Mouse (Mus musculus) heart, adult 9 months (tissue): ENCODE measurements around the gene Pigb.
"Not testable (repeated sequence)": the region's sequence is repeated elsewhere in the genome, so short reads cannot be mapped to it uniquely, and the experiment has no call there.

Experiments used
- DNase-seq, 2 experiments: peaks; one replicate each; pipeline ENCODE4 v3.0.0; 2022; ENCODE audit warnings: low spot score in 2 of 2

The Pigb gene

GRCm38 (mm10) chr9:73040080-73040479 lies at the start of gene Pigb:
Gene Pigb (minus strand): TSS chr9:73040378.
- DNase-seq, result no peak

GRCm38 (mm10) chr9:73089222-73089920 lies 49.2 kb upstream of the Pigb start:
- DNase-seq, result no peak

- DNase-seq, result no peak
Observed at GRCm38 (mm10) chr9:73087581-73087980, 47.4 kb upstream of the Pigb start.

DNA sequence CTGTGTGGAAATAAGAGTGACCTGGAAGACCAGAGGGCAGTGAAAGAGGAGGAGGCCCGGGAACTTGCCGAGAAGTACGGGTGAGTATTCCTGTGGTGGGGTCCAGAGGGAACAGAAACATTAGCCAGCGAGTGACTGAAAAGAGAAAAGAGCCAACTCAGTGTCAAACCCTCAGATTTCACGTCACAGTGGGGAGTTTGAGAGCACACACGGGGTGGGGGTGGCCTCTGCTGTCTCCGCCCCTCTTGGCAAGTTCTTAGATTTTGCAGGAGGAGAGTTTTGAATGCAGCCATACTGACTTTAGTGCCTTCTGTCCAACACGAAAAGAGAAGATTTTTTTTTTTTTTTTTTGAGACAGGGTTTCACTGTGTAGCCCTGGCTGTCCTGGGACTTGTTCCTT lies 46.9 kb upstream of the Pigb start:
- DNase-seq, result no peak

- DNase-seq, result no peak
Observed at GRCm38 (mm10) chr9:73085845-73086244, 45.7 kb upstream of the Pigb start.

DNA sequence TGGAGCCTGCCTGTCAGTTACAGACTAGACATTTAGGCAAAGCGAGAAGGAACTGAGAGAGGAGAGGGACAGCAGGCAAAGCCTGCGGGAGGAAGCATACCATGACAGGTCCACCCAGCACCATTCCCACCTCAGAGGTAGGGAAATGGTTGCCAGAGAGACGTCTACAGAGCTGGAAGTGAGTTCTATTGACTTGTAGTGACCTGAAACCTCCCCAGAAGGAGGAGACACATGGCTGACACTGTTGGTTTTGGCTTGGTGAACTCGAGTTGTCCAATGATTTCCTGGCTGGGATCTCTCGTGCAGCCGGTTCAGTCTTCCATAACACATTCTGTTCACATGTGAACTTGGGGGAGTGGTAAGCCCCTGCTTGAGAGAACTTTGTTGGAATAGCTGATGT lies 43.8 kb upstream of the Pigb start:
- no peak for DNase-seq

- no peak for DNase-seq
Observed at GRCm38 (mm10) chr9:73082291-73083000, 42.3 kb upstream of the Pigb start.

- DNase-seq, result no peak
Observed at GRCm38 (mm10) chr9:73079801-73080325, 39.7 kb upstream of the Pigb start.

GRCm38 (mm10) chr9:73079349-73079748 lies 39.2 kb upstream of the Pigb start:
- DNase-seq, result not testable (repeated sequence)

- no peak for DNase-seq
Observed at GRCm38 (mm10) chr9:73073169-73073568, 33.0 kb upstream of the Pigb start.

GRCm38 (mm10) chr9:73072426-73072825 lies 32.2 kb upstream of the Pigb start:
- no peak for DNase-seq

DNA sequence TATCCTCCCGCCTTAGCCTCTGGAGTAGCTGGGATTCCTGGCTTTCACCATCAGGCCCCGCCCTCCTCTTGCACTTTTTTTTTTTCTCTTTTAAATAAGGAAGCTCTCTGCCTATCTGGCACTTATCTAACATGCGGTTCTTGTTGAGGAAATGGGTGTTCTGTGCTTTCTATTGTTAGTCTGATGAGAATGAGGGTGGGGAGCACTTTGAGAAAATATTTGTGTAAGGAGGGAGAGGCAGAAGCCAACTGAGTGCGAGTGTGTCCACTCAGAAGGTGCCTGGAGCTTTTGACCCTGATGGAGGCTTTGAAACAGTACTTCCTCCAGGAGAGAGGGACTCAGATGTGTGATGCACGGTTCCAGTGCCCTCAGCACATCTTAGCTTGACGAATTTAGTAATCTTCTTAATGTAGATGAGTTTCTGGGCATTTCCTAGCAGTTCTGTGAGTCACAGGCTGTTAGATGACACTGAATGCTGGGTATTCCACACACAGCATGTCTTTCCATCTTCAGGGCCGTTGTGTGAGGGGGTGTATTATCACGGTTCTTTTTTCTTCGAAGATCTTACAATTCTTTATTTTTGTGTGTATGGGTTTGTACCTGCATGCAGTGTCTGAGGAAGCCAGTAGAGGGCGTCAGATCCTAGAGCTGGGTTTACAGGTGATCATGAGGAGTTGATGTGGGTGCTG lies 30.9 kb upstream of the Pigb start:
- DNase-seq, result peak; percentile 25 to 67

DNA sequence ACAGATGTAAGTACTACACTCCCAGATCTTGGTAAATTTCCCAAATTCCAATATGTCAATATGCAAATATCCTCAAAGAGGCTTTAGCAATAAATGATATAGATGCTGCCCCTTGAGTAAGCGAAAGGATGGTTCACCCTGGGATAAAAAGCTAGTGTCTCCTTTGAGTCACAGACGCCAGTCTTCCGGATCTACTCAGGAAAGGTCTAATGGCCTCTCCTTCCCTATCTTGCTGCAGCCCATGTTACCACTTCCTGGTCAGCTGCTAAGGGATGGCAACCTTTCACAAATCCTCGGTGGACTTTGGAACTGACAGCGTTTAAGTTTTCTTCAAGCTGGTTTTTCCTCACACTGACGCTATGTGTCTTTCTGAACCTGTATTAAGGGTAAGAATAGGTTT lies 28.5 kb upstream of the Pigb start:
- DNase-seq, result no peak

- no peak for DNase-seq
Observed at GRCm38 (mm10) chr9:73068230-73068679, 28.1 kb upstream of the Pigb start.

DNA sequence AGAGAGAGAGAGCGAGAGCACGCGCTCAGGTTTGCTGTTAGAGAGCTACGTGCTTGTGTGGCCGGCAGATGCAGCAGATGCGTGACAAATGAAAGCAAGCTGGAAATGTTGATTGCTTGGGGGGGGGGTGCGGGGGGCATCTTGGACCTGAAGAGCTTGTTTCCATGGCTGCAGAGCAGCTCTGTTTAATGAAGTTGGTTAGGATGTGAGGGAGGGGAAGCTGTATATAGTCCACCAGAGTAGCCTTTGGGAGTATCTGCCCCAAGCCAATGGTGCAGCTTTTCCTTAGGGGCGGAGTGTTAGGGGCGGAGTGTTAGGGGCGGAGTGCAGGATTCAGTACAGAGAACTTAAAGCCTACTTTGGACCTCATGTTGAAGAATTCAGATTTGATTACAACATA lies 26.9 kb upstream of the Pigb start:
- DNase-seq, result no peak

DNA sequence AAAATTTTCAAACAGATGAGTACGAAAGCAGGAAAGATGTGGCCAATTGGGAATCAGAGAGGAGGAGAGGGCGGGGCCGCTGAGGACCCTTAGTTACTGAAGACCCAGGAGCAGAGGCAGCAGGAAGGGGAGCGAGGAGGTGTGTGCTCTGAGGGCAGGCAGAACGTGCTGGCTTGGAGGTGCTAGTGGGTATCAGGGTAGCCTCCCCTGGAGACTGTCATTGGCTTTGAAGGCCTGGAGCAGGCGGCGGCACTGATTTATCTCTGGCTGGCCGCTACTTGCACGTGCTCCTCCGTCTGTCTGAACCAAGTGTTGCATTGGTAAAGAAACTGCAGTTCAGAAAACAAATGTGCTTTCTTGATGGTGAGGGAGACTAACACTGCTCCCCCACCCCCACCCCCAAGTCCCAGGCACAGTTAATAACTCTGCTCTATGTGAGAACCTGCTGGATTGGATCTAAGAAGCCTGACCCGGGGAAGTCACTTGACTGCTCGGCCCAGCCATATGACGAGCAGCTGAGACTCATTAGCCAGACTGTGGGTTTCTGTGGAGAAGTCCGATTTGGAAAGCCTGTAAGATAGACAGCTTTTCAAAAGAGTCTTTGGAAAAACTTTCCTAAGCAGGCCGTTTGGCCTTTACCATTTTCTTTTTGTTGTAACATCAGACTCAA lies 23.6 kb upstream of the Pigb start:
- DNase-seq, result no peak

DNA sequence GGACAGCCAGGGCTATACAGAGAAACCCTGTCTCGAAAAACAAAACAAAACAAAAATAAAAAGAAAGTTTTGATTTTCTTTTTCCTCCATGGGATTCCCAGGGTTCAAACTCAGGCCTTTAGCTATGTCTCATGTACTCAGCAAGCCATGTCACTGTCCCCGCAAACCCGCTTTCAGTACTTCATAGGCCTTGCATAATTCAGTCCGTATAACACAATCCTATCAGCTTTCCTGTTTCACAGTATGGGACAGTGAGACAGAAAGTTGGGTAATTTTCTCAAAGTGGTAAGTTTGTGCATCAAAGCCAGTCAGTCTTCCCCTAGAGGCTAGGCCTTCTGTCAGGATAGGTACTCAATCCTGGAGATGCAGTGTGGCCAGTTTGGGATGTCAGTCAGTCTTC lies 19.0 kb upstream of the Pigb start:
- no peak for DNase-seq

- DNase-seq, result peak in 1 of 2 experiments; percentile 49
Observed at GRCm38 (mm10) chr9:73055441-73055911, 15.3 kb upstream of the Pigb start.

DNA sequence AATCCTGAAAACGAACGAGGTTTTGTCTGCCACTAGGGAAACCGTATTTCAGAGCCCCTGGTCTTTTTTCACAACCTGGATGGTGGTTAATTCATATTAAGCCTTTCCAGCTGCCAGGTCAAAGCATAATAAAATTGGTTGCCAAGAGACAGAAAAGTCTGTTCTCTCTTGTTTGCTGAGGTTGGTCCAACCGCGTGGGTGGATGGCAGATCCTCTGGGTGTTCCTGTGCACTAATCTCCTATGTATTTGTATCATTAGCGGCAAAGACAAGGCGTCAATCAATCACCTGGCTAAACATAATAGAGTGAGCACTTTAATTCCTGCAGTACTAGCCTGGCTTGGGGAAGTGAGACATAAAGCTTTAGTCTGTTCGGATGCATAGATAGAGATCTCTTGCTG lies 10.4 kb upstream of the Pigb start:
- no peak for DNase-seq

DNA sequence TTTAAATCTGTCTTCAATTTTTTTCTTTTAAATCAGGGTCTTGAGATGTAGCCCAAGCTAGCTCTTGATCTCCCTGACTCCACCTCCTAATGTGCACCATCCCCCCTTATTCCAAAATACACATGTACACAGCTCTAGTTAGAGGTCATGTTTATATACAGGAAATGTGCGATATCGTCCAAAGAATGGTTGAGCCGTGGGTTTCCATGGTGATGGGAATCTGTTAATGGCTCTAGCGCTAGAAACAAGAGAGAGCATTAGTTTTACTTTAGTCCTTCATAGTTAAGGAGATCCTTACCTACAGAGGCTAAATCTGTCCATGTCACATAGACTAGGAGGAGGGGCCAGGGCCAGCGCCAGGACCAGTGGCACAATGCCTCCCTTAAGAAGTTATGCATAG lies 9.7 kb upstream of the Pigb start:
- DNase-seq, result no peak

DNA sequence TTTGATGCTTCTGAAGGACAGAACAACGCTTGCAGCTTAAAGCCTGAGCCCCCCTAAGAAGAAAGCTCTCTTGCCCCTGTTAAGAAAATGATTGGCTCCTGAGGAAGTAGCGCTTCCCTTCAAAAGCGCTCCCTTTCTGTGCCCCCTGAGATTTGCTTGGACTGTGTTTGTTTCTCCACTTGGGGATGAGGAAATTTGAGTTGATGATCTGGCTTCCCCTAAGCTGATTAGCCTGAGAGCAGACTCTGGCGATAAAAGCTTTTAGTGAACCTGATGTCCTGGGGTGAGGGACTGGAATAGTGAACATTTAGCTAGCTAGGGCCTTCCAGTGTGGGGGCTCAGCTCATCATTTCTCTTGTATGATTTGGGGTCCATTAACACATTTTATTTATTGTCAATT lies 8.7 kb upstream of the Pigb start:
- peak in 1 of 2 experiments; percentile 23 for DNase-seq

DNA sequence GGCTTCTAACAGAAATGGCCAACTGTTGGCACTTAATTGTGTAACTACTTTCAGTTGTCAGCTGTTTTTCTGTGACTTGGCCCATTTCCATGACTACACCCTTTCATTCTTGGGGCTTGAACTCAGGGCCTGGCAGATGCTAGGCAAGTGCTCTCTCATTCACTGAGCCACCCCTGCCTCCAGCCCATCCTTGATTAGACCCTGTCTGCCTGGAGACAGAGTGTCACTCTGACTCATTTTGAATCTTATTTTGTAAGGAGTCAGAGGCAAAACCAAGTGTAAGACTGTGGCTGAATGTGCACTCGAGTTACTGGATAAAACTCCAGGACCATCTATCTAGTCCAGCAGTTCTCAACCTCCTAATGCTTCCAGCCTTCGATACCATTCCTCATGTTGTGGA lies 7.7 kb upstream of the Pigb start:
- no peak for DNase-seq
